ENCODE assay signal across 17 mouse cellular contexts in the genomic region with DNA sequence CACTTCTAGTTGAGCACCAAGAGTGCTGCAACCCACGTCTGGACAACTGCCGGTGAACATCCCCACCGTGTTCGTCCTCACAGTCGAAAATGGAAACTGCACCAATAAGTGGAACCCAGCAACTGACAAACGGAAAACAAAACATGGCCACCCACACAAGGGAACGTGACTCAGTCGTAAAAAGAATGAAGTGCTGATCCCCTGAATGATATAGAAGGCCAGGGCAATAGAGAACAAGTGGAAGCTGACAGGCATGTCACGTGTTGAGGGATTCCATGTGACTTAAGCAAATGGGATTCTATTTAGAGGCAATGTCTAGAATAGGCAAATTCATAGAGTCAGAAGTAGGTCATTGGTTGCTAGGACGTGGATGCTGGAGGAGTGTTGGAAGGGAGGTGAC. TPM values are rescaled to one million over a fixed set of nuclear protein-coding genes. Genes with fewer than 3 reads are reported as not detected.
"Had no signal": no experiment of that assay in that cellular context is flagged by ENCODE, and none has a peak within 500 bp of the region (broad histone marks: within the 10 kb centered on the region; RNA-seq: fewer than 3 reads in every experiment).

No protein-coding gene starts in this region.

- H3K4me1 ChIP-seq: liver, embryonic 12.5 days; midbrain, embryonic 13.5 days; midbrain, embryonic 15.5 days; neural tube, embryonic 12.5 days had no signal

- H3K9ac ChIP-seq: liver, embryonic 12.5 days; liver, embryonic 14.5 days; lung, embryonic 14.5 days; midbrain, embryonic 13.5 days; midbrain, embryonic 15.5 days; neural tube, embryonic 12.5 days had no signal

- H3K9me3 ChIP-seq: liver, embryonic 12.5 days; midbrain, embryonic 13.5 days; midbrain, embryonic 15.5 days; neural tube, embryonic 12.5 days had no signal

- DNase-seq: lung, adult 18-20 months; lung, embryonic 14.5 days; lung, postnatal 10 days; lung, postnatal 4 days; spleen, adult 18-20 months; thymus, adult 18-20 months; thymus, postnatal 14 days; thymus, postnatal 36 days had no signal

- H3K4me3 ChIP-seq: liver, embryonic 12.5 days; midbrain, embryonic 13.5 days; midbrain, embryonic 15.5 days; neural tube, embryonic 12.5 days had no signal

- ATAC-seq: liver, embryonic 12.5 days; midbrain, embryonic 13.5 days; midbrain, embryonic 15.5 days had no signal

- H3K36me3 ChIP-seq: liver, embryonic 12.5 days; midbrain, embryonic 13.5 days; midbrain, embryonic 15.5 days; neural tube, embryonic 12.5 days had no signal

- H3K27ac ChIP-seq: liver, embryonic 12.5 days; liver, embryonic 14.5 days; midbrain, embryonic 13.5 days; midbrain, embryonic 15.5 days; neural tube, embryonic 12.5 days had no signal

- H3K27me3 ChIP-seq: liver, embryonic 12.5 days; midbrain, embryonic 13.5 days; midbrain, embryonic 15.5 days; neural tube, embryonic 12.5 days had no signal

- H3K4me2 ChIP-seq: liver, embryonic 12.5 days; lung, embryonic 14.5 days; midbrain, embryonic 11.5 days; midbrain, embryonic 13.5 days; midbrain, embryonic 15.5 days; neural tube, embryonic 12.5 days had no signal

RNA-seq across cellular contexts. Expression of a gene that starts 50.6 kb away (rescaled TPM):
- total RNA-seq: megakaryocyte, adult 5-6 weeks; monocyte, adult 5-6 weeks had no signal
- polyA plus RNA-seq: liver, adult 2 months had no signal
